Mouse (Mus musculus) left cerebral cortex, postnatal 14 days (tissue): ENCODE results near the gene Ahcyl2. TPM values are rescaled to one million over a fixed set of nuclear protein-coding genes. Genes with fewer than 3 reads are reported as not detected.
"Not testable (repeated sequence)": the region's sequence is repeated elsewhere in the genome, so short reads cannot be mapped to it uniquely, and the experiment has no call there.

Source experiments
- DNase-seq, 2 experiments: peaks; one replicate each; pipeline ENCODE4 v3.0.0; 2021 to 2022; ENCODE audit warnings: low spot score in 2 of 2, mixed read lengths in 1 of 2
- intact Hi-C: fragments of 180-260 bp; cut with DNase I; formaldehyde crosslinking; loops from one replicate; pipeline ENCODE4 v1.15.1; 2025
- total RNA-seq, 2 experiments: library from RNA; stranded (reverse); gene quantifications; 2 replicates each; pipeline ENCODE4 v1.2.3; 2021

The Ahcyl2 gene
- total RNA-seq, 2 experiments from 2014 or later: 97.1 to 103 TPM

- intact Hi-C loops: no loop called here
- DNase-seq: no peak
These were observed 36.2 kb downstream of the Ahcyl2 start for GRCm38 (mm10) chr6:29804006-29804405.

GRCm38 (mm10) chr6:29805381-29805780 is 37.6 kb downstream of the Ahcyl2 start:
- DNase-seq: no peak
- intact Hi-C loops: no loop called here

- intact Hi-C loops: loop anchor here (5.0 kb wide), 1 partner anchor 45 kb away; the partner anchor contains the start of gene Ahcyl2
These were observed 44.3 kb downstream of the Ahcyl2 start for GRCm38 (mm10) chr6:29812076-29812475.

GRCm38 (mm10) chr6:29812651-29813050 is 44.8 kb downstream of the Ahcyl2 start:
- intact Hi-C loops: loop anchor here (5.0 kb wide), 1 partner anchor 45 kb away; the partner anchor contains the start of gene Ahcyl2
- no peak for DNase-seq

More at GRCm38 (mm10) chr6:29812076-29812475, 44.3 kb downstream of the Ahcyl2 start:
- no peak for DNase-seq

GRCm38 (mm10) chr6:29814616-29815015 is 46.8 kb downstream of the Ahcyl2 start:
- DNase-seq: peak; percentile 20 to 72
- intact Hi-C loops: loop anchor here (5.0 kb wide), 2 partner anchors 47 to 102 kb away; partner anchors contain the start of gene Ahcyl2

GRCm38 (mm10) chr6:29815060-29815459 is 47.2 kb downstream of the Ahcyl2 start:
- intact Hi-C loops: loop anchor here (5.0 kb wide), 1 partner anchor 103 kb away; no protein-coding TSS in a partner anchor
- DNase-seq: no peak

GRCm38 (mm10) chr6:29815634-29816033 is 47.8 kb downstream of the Ahcyl2 start:
- DNase-seq: no peak
- intact Hi-C loops: loop anchor here (5.0 kb wide), 1 partner anchor 103 kb away; no protein-coding TSS in a partner anchor

- intact Hi-C loops: loop anchor here (5.0 kb wide), 1 partner anchor 104 kb away; no protein-coding TSS in a partner anchor
These were observed 48.6 kb downstream of the Ahcyl2 start for GRCm38 (mm10) chr6:29816371-29816770.

GRCm38 (mm10) chr6:29819309-29819708 is 51.5 kb downstream of the Ahcyl2 start:
- DNase-seq: peak; percentile 40 to 54
- intact Hi-C loops: loop anchor here (5.0 kb wide), 1 partner anchor 107 kb away; no protein-coding TSS in a partner anchor

More at GRCm38 (mm10) chr6:29816371-29816770, 48.6 kb downstream of the Ahcyl2 start:
- DNase-seq: not testable (repeated sequence)

GRCm38 (mm10) chr6:29820314-29820713 is 52.5 kb downstream of the Ahcyl2 start:
- intact Hi-C loops: loop anchor here (2.0 kb wide), 1 partner anchor 52 kb away; the partner anchor contains the start of gene Ahcyl2
- no peak for DNase-seq

- intact Hi-C loops: loop anchor here (2.0 kb wide), 1 partner anchor 52 kb away; the partner anchor contains the start of gene Ahcyl2
- no peak for DNase-seq
These were observed 53.1 kb downstream of the Ahcyl2 start for GRCm38 (mm10) chr6:29820926-29821325.

GRCm38 (mm10) chr6:29821770-29822169 is 54.0 kb downstream of the Ahcyl2 start:
- intact Hi-C loops: loop anchor here (2.0 kb wide), 1 partner anchor 53 kb away; the partner anchor contains the start of gene Ahcyl2
- DNase-seq: no peak

- intact Hi-C loops: no loop called here
- no peak for DNase-seq
These were observed 57.5 kb downstream of the Ahcyl2 start for GRCm38 (mm10) chr6:29825302-29825701.

- DNase-seq: no peak
- intact Hi-C loops: no loop called here
These were observed 59.8 kb downstream of the Ahcyl2 start for GRCm38 (mm10) chr6:29827291-29828242.

GRCm38 (mm10) chr6:29828574-29829234 is 60.9 kb downstream of the Ahcyl2 start:
- DNase-seq: no peak
- intact Hi-C loops: no loop called here

GRCm38 (mm10) chr6:29832356-29832755 is 64.5 kb downstream of the Ahcyl2 start:
- intact Hi-C loops: loop anchor here (10.0 kb wide), 1 partner anchor 372 kb away; no protein-coding TSS in a partner anchor

GRCm38 (mm10) chr6:29833117-29833516 is 65.3 kb downstream of the Ahcyl2 start:
- intact Hi-C loops: loop anchor here (10.0 kb wide), 1 partner anchor 372 kb away; no protein-coding TSS in a partner anchor
- DNase-seq: no peak

More at GRCm38 (mm10) chr6:29832356-29832755, 64.5 kb downstream of the Ahcyl2 start:
- no peak for DNase-seq

GRCm38 (mm10) chr6:29833568-29834255 is 65.9 kb downstream of the Ahcyl2 start:
- intact Hi-C loops: loop anchor here (10.0 kb wide), 1 partner anchor 371 kb away; no protein-coding TSS in a partner anchor

More at GRCm38 (mm10) chr6:29833568-29834255, 65.9 kb downstream of the Ahcyl2 start:
- no peak for DNase-seq
